Mouse (Mus musculus): Measurements from ENCODE around the gene Dysf. TPM values are rescaled to one million over a fixed set of nuclear protein-coding genes. Genes with fewer than 3 reads are reported as not detected.

Dysf gene
- total RNA-seq, 2 experiments from 2014 or later = 84.4 to 99.3 TPM

- DNase-seq = no peak
Measured at GRCm38 (mm10) chr6:84167612-84168011, 159.2 kb downstream of the Dysf start.

- DNase-seq = no peak
Measured at GRCm38 (mm10) chr6:84168571-84168970, 160.2 kb downstream of the Dysf start.

GRCm38 (mm10) chr6:84173626-84174025, 165.2 kb downstream of the Dysf start:
- no peak for DNase-seq

- DNase-seq = no peak
Measured at GRCm38 (mm10) chr6:84178776-84179405, 170.5 kb downstream of the Dysf start.

GRCm38 (mm10) chr6:84181452-84181851, 173.1 kb downstream of the Dysf start:
- DNase-seq = peak; percentile 75

- no peak for DNase-seq
Measured at GRCm38 (mm10) chr6:84191656-84192250, 183.4 kb downstream of the Dysf start.

GRCm38 (mm10) chr6:84196511-84196910, 188.1 kb downstream of the Dysf start:
- DNase-seq = no peak

- no peak for DNase-seq
Measured at GRCm38 (mm10) chr6:84197811-84198213, 189.4 kb downstream of the Dysf start.

GRCm38 (mm10) chr6:84201721-84202490, 193.5 kb downstream of the Dysf start:
- DNase-seq = no peak

GRCm38 (mm10) chr6:84205611-84206010, 197.2 kb downstream of the Dysf start:
- no peak for DNase-seq

GRCm38 (mm10) chr6:84208589-84208988, 200.2 kb downstream of the Dysf start:
- DNase-seq = no peak

- DNase-seq = peak; percentile 83
Measured at GRCm38 (mm10) chr6:84209736-84210434, 201.5 kb downstream of the Dysf start.

- DNase-seq = peak; percentile 78
Measured at GRCm38 (mm10) chr6:84211473-84211872, 203.1 kb downstream of the Dysf start.

- peak; percentile 77 for DNase-seq
Measured at GRCm38 (mm10) chr6:84213101-84213500, 204.7 kb downstream of the Dysf start.

GRCm38 (mm10) chr6:84217216-84217933, 209.0 kb downstream of the Dysf start:
- DNase-seq = no peak

GRCm38 (mm10) chr6:84219119-84219518, 210.7 kb downstream of the Dysf start:
- DNase-seq = no peak

GRCm38 (mm10) chr6:84224861-84225260, 216.5 kb downstream of the Dysf start:
- peak; percentile 84 for DNase-seq

GRCm38 (mm10) chr6:84225587-84225986, 217.2 kb downstream of the Dysf start:
- DNase-seq = peak; percentile 91

GRCm38 (mm10) chr6:84228196-84228595, 219.8 kb downstream of the Dysf start:
- DNase-seq = no peak

- DNase-seq = no peak
Measured at GRCm38 (mm10) chr6:84228786-84229185, 220.4 kb downstream of the Dysf start.

- no peak for DNase-seq
Measured at GRCm38 (mm10) chr6:84229739-84230138, 221.3 kb downstream of the Dysf start.

- DNase-seq = no peak
Measured at GRCm38 (mm10) chr6:84231108-84231507, 222.7 kb downstream of the Dysf start.
